In the genomic region with DNA sequence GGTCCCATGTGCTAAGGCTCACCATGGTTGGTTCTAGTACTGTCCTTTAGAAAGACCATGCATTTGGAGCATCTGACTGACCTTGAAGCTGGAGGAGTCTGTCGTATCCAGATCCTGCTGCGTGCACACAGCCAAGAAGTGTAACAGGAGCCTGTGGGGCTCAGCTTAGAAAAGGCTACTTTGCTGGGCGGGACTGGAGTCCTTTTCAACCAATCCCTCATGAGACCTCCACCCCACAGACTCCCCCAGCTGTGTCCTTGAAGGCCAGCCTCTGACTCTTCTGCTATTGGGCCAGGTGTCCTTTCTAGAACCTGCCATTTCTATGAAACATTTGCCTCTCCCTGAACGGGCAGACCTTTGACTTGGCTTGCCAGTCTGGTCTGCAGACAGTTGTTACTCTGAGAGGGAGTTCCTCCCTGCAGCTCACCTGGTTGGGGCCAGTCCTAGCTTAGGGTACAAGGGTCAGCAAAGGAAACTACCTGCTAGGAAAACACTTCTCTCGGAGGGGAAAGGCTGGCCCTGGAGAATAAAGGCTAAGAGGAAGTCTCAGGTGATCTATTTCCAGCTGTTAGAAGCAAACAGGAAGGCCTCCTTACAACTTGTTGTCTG, we compare ENCODE assay signal across 17 mouse cellular contexts. TPM values are rescaled to one million over a fixed set of nuclear protein-coding genes. Genes with fewer than 3 reads are reported as not detected.
DNase-seq lines count a peak whose midpoint lies in the region; ATAC-seq and TF ChIP-seq lines count a peak whose summit lies in the region.
"Had no signal": no experiment of that assay in that cellular context is flagged by ENCODE, and none has a peak within 500 bp of the region (broad histone marks: within the 10 kb centered on the region; RNA-seq: fewer than 3 reads in every experiment).

Gene Ckmt2, minus strand, starts transcription at position 145 of the 609 bp plus-strand sequence.

- 29% methylated on average over 5 of the region's 5 CpGs for WGBS in small intestine, adult 2 months
- WGBS in liver, postnatal 0 days (ENCODE audit: insufficient replicate concordance), result 68% methylated on average over 5 of the region's 5 CpGs

- peaks cover 9% of the 10 kb centered on the region; the same call in 1 of the 2 replicates for H3K4me1 ChIP-seq in small intestine, adult 2 months (ENCODE audit: control insufficient read depth, insufficient read depth, insufficient read length, low read length)
- no peaks in the 10 kb centered on the region for H3K4me1 ChIP-seq in liver, postnatal 0 days (ENCODE audit: insufficient read depth)
- H3K4me1 ChIP-seq: neural tube, embryonic 13.5 days had no signal

- ATAC-seq in liver, postnatal 0 days, result no peak
- ATAC-seq in megakaryocyte-erythroid progenitor cell, adult 5-6 weeks (replicated peaks; ENCODE audit: low FRiP score, low TSS enrichment, poor library complexity, severe bottlenecking), result no peak

- intact Hi-C loops in left cerebral cortex, adult 2 months (cut with DNase I), result no loop called here

- no peak for TF ChIP-seq EP300 in liver, postnatal 0 days (IDR thresholded peaks at IDR 0.05; ENCODE audit: low read depth)

- TF ChIP-seq POLR2A in small intestine, adult 2 months (IDR thresholded peaks at IDR 0.05; ENCODE audit: low read depth, low read length), result no peak

- H3K27me3 ChIP-seq in small intestine, adult 2 months (ENCODE audit: control insufficient read depth, insufficient read depth, low read length), result no peaks in the 10 kb centered on the region
- no peaks in the 10 kb centered on the region for H3K27me3 ChIP-seq in liver, postnatal 0 days (ENCODE audit: insufficient read depth, low read length)
- H3K27me3 ChIP-seq: neural tube, embryonic 13.5 days had no signal

- H3K36me3 ChIP-seq in small intestine, adult 2 months (ENCODE audit: control insufficient read depth, insufficient read depth, low read length), result no peaks in the 10 kb centered on the region
- H3K36me3 ChIP-seq in liver, postnatal 0 days (replicated peaks; ENCODE audit: insufficient read depth, low read length), result no peaks in the 10 kb centered on the region
- H3K36me3 ChIP-seq: limb, embryonic 10.5 days; neural tube, embryonic 13.5 days had no signal

- no peak within 1 kb of the TSS for H3K4me2 ChIP-seq in liver, postnatal 0 days (ENCODE audit: low read depth, low read length)
- H3K4me2 ChIP-seq: midbrain, embryonic 11.5 days; neural tube, embryonic 13.5 days had no signal

- TF ChIP-seq CTCF in left cerebral cortex, adult 2 months (IDR thresholded peaks at IDR 0.05), result no peak
- TF ChIP-seq CTCF in small intestine, adult 2 months (IDR thresholded peaks at IDR 0.05; ENCODE audit: extremely low read depth, insufficient read length, insufficient replicate concordance, low read depth, low read length), result no peak
- TF ChIP-seq CTCF in liver, postnatal 0 days (IDR thresholded peaks at IDR 0.05; ENCODE audit: low read depth), result no peak

- no peak within 1 kb of the TSS for H3K4me3 ChIP-seq in left cerebral cortex, adult 2 months
- no peak within 1 kb of the TSS for H3K4me3 ChIP-seq in small intestine, adult 2 months (ENCODE audit: low read depth, low read length)
- no peak within 1 kb of the TSS for H3K4me3 ChIP-seq in liver, postnatal 0 days (ENCODE audit: low read depth, low read length)
- H3K4me3 ChIP-seq: limb, embryonic 10.5 days; neural tube, embryonic 13.5 days had no signal

- no peak for DNase-seq in left cerebral cortex, adult 2 months (ENCODE audit: extremely low spot score in 1 of 2, low spot score in 2 of 2)
- no peak for DNase-seq in left cerebral cortex, adult 8-10 months (ENCODE audit: low spot score in 2 of 2)
- DNase-seq in heart, adult 9 months (ENCODE audit: low spot score in 2 of 2), result peak; percentile 68 to 81
- peak; percentile 62 for DNase-seq in heart, postnatal 4 days
- DNase-seq in spleen, postnatal 10 days (ENCODE audit: low spot score in 2 of 2), result no peak
- no peak for DNase-seq in liver, postnatal 0 days
- DNase-seq: B cell, adult 2 months; cerebellum, postnatal 14 days; right cerebral cortex, adult 18-20 months; thymus, adult 18-20 months had no signal

- no peaks in the 10 kb centered on the region for H3K9me3 ChIP-seq in liver, postnatal 0 days (ENCODE audit: low read length)
- H3K9me3 ChIP-seq: limb, embryonic 10.5 days; neural tube, embryonic 13.5 days had no signal

- no peak within 1 kb of the TSS for H3K9ac ChIP-seq in liver, postnatal 0 days (replicated peaks)
- H3K9ac ChIP-seq: neural tube, embryonic 13.5 days had no signal

- peak within 1 kb of the TSS; percentile 11; the same call in 1 of the 2 replicates for H3K27ac ChIP-seq in left cerebral cortex, adult 2 months
- H3K27ac ChIP-seq in small intestine, adult 2 months (ENCODE audit: insufficient read depth, low read depth, low read length), result peak within 1 kb of the TSS; percentile 80
- no peak within 1 kb of the TSS for H3K27ac ChIP-seq in liver, postnatal 0 days (ENCODE audit: low read depth)
- H3K27ac ChIP-seq: limb, embryonic 10.5 days; neural tube, embryonic 13.5 days had no signal

RNA-seq across cellular contexts. Expression of gene Ckmt2, which starts in this region (rescaled TPM):
- total RNA-seq in left cerebral cortex, adult 2 months (2021), result not detected
- 1 to 10 TPM in 1 of 4 experiments, under 1 TPM in 2, not detected in 1; 0.40 to 1.2 (median 0.66) TPM for total RNA-seq in left cerebral cortex, adult 8-10 months (2022)
- 100 to 1,000 TPM; 279 to 301 TPM for total RNA-seq in heart, postnatal 4 days (2021)
- polyA plus RNA-seq in small intestine, adult 2 months (2012; rRNA removed), result not detected in 2 replicates
- 0.33 and 9.0 TPM in 2 replicates for polyA plus RNA-seq in liver, postnatal 0 days (2015; fragmentation: Nextera tagmentation; extraction: Ambion mirVana)
- total RNA-seq in megakaryocyte-erythroid progenitor cell, adult 5-6 weeks (2014; fragmentation: Nextera tagmentation), result not detected in 2 replicates
- total RNA-seq in megakaryocyte-erythroid progenitor cell, adult 5-6 weeks (2017), result not detected in 2 replicates
- total RNA-seq: granulocyte monocyte progenitor cell, adult 5-6 weeks; MEL had no signal
- polyA plus RNA-seq: limb, embryonic 10.5 days; midbrain, embryonic 11.5 days had no signal

Comparison
In these comparisons a context has a peak if more than half of its experiments do, and no peak if none do; other contexts are left out.
1. RNA of gene Ckmt2 (total RNA-seq): 279 to 301 TPM in heart, postnatal 4 days; 0.40 to 1.2 TPM in left cerebral cortex, adult 8-10 months, not detected in left cerebral cortex, adult 2 months and not detected in megakaryocyte-erythroid progenitor cell, adult 5-6 weeks; every median in the first group is over 100 times any median in the second.
2. DNase-seq: peak in heart, adult 9 months (2 of 2) and heart, postnatal 4 days (single experiment); none in left cerebral cortex, adult 2 months (0 of 2), left cerebral cortex, adult 8-10 months (0 of 2), spleen, postnatal 10 days (0 of 2) and liver, postnatal 0 days (single experiment).